Mouse (Mus musculus) spleen, adult 2 months (tissue): ENCODE data around the gene Notum.

Experiments
- CTCF ChIP-seq: fragments of 200-500 bp; IDR thresholded peaks from 2 replicates; pipeline ENCODE4 v1.5.1; 2011; ENCODE audit warnings: mild to moderate bottlenecking, inconsistent platforms; ENCODE audit not compliant: insufficient read depth, insufficient read length, insufficient replicate concordance; ENCODE audit errors: extremely low read depth
- POLR2A ChIP-seq: fragments of 200-500 bp; IDR thresholded peaks from 2 replicates; pipeline ENCODE4 v1.6.1; 2011; ENCODE audit warnings: low read depth, low read length, inconsistent platforms

GRCm38 (mm10) chr11:120633520-120634343 lies 27.2 kb downstream of the Notum start, which contains the start of gene Mafg:
- TF ChIP-seq POLR2A (no peak; the same call in 1 of the 2 replicates), CTCF (no peak)
